8 mouse cellular contexts compared by ENCODE assay signal in genomic region chr2:41470617-41471016, GRCm38 (mm10).
DNase-seq lines count a peak whose midpoint lies in the region.

No protein-coding gene starts in this region.

- peak; percentile 48 for DNase-seq in right cerebral cortex, adult 18-20 months
- DNase-seq in right cerebral cortex, postnatal 14 days, result no peak
- peak; percentile 39 to 63 for DNase-seq in heart, adult 9 months (ENCODE audit: low spot score in 2 of 2)
- DNase-seq in left cerebral cortex, adult 18-20 months (ENCODE audit: low spot score in 2 of 2), result peak; percentile 16 to 17
- DNase-seq in lung, postnatal 10 days, result no peak
- DNase-seq in ovary, adult 18-20 months (ENCODE audit: low spot score), result no peak
- DNase-seq in thymus, postnatal 0 days (ENCODE audit: low spot score), result no peak
- DNase-seq in spleen, adult 12 weeks (ENCODE audit: low spot score), result no peak

Comparison
In these comparisons a context has a peak if more than half of its experiments do, and no peak if none do; other contexts are left out.
1. DNase-seq: peak in right cerebral cortex, adult 18-20 months (single experiment), heart, adult 9 months (2 of 2) and left cerebral cortex, adult 18-20 months (2 of 2); none in right cerebral cortex, postnatal 14 days (single experiment), lung, postnatal 10 days (single experiment), ovary, adult 18-20 months (single experiment), thymus, postnatal 0 days (single experiment) and spleen, adult 12 weeks (single experiment).